Mouse (Mus musculus) activated CD4-positive, CD25-positive, alpha-beta regulatory T cell, adult 4 months (primary cell): ENCODE data around the gene Slc38a4. TPM values are rescaled to one million over a fixed set of nuclear protein-coding genes. Genes with fewer than 3 reads are reported as not detected.

Source experiments
- ATAC-seq: one replicate; pipeline ENCODE4 v1.8.0; 2017
- polyA plus RNA-seq, 2 experiments: library from polyadenylated mRNA; unstranded; fragments of 100-300 nt; shearing (Covaris generic); gene quantifications; one replicate each; pipeline ENCODE4 v1.2.1; 2017

Gene Slc38a4
- polyA plus RNA-seq, 2 experiments from 2014 or later: not detected

DNA sequence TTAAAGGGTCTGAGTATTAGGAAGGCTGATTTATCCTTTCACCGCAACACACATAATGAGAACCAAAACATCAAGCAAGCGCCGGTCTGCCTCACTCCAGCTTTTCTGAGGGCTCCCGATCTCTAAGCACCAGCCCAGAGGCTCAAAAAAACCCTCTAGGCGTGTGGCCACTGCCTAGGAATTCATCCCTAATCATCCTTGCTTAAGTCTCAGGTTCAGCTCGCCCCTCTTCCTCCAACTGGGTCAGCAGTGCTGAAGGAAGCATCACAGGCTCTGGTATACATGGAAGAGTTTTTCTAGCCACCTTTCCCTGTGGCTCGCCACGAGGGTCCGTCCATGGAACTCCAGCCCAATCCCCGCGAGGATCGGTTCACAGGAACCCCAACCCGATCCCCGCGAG, 1.6 kb downstream of the Slc38a4 start:
- ATAC-seq: no peak

DNA sequence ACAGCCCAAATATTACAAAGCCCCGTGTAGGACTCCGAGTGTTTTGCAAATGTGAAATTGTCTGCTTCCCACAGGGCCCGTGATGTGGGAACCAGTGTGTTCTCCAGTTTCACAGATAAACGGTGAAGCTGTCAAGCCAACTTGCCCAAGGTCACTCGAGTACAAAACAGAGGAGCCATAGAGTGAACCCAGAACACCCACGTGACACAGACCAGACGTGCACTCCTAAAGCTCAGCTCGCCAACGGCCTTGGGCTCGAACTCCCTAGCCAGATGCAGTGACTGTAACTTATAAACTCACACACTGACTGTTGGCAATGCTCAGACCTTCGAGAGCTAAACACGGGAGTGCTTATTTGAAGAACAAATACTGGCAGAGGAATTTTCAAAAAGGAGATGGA, 5.3 kb downstream of the Slc38a4 start:
- ATAC-seq: no peak

DNA sequence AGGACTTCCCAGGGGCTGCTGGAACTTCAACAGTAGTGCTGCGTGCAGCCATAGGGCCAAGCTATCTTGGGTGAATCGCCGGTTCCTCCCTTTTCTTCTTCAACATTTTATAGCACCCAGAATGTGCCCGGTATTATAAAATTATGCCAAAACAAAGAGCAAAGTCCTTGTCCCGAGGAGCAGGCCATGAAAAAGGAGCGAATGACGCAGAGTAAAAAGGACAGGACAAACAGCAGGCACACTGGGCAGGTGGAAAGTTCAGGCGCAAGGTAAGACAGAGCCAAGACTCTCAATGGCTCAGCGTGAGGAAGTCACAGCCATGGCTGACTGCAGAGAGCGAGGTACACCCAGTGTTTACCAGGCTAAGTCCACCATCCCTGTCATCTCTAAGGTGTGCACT, 5.7 kb downstream of the Slc38a4 start:
- ATAC-seq: no peak

DNA sequence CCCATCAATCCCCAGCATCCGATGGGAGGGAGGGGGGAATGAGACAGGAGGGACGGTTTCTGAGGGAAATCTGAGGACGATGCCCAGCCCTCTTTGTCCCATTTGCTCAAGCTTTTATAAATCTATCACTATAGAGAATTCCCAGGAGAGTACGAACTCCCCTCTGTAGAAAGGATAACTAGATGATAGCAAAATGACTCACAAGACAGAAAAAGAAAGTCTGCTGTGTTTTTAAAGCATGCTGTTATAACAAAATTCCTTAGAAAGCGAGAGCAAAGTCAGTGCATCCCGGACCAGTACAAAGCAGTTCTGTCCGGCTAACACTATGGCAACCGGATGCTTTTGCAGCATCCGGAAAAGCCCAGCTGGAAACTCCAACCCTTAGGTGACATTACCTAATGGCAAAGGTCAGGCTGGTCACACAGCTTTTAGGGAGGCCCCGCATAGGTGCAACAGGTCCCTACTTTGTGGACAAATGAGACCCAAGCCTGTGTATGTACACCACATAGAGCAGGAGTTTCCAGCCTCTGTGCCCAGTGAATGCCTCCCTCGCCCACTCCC, 6.4 kb downstream of the Slc38a4 start:
- ATAC-seq: no peak

DNA sequence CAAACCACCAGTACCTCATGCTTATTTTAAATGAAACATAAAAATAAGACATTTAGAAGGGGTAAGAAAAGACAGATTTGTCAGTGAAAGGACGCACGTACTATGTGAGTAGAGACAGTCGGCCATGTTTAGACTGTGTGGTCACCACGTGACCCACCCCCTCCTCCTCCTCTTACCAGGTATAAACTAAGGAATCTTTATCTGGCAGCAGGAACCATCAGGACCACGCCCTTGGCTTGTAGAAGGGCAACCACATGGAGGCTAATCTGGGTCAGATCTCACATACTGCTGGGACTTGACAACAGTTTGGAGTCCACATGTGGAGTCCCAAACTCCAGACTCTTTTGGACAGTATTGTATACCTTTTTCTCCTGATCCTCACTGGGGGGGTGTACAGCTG, 7.5 kb downstream of the Slc38a4 start:
- ATAC-seq: no peak

DNA sequence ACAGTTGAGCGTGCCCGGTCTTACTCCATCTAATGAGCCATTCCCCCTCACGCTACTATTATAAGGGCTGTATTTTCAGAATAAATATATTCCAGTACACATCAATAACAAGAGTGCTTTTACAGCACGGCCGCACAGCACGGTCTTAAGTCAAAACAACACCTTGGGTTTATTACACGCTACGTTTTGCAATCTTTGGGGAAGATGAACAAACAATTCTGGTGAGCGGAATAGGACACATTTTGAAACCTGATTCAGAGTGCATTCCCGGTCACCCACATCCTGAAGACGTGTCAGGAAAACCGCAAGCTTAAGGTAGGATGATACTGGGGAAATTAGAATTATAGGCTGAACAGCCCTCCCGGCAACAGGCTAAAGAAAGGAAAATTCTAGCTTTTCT, 11.8 kb downstream of the Slc38a4 start:
- no peak for ATAC-seq

DNA sequence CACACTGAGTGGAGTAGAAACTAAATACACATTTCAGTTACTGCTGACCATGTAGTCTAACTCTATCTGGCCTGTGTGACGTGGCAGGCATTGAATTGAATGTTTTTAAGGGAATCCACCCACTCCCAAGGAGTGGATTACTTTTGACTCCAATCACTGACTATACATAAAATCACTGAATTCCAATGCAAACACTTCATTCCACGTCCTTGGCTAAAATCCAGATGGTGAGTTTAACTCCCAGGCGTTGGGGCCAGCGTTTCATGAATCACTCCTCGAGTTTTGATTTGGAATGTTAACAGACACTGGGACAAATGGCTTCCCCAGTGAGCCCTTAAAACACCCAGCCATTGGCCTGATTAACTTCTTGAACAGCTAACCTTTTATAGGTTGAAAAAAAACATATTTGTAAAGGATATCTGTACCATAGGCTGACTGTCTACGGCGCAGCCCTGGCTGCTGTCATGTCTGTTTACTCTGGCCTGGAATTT, 13.7 kb downstream of the Slc38a4 start:
- ATAC-seq: no peak

DNA sequence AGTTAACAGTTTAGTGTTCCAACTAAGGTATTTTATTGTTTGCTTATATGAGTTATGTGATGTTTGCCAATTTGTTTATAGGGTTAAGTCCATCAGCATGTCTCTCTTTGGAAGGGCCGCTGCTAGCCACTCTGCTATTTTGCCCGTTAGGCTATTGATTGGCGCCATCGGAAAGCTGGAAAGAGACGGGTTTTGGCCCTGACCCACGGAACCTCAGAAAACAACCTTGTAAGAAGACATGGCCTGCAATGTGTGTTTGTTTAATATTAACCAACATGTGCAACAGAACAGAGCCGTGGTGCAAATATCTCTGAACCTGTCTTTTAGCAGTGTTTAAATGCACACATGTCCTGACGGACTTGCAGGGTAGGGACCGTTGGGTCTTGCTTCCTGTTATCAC, 14.6 kb downstream of the Slc38a4 start:
- ATAC-seq: no peak

DNA sequence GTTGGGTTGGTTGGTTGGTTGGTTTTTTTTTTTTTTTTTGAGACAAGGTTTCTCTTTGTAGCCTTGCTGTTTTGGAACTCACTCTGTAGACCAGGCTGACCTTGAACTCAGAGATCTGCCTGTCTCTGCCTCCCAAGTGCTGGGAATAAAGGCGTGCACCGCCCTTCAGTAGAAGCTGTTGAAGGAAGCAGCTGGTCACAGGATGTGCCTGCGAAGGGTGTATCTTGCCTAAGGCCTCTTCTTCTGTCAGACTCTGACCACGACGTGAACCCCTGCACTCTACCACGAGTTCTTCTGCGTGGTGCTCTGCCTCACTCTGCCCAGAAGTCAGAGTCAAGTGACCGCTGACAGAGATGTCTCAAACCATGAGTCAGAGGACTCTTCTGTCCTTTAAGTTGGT, 18.0 kb downstream of the Slc38a4 start:
- no peak for ATAC-seq

DNA sequence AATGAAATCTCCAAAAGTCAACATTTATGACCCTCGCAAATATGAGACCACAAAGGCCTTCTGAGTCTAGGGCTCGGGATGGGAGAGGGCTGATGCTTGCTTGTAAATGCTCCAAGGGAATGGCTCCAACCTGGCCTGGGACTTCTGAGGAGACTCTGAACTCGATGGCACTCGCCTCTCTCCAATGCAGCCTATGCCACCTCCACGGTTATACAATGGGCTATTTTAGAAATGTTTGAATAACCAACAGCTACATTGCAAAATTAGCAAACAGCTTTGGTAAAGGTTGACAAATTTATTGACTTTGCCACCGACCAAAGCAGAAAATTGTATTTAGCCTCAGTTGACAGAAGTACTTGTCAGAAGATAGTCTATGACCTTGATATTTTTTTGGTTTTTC, 19.9 kb downstream of the Slc38a4 start:
- ATAC-seq: no peak

DNA sequence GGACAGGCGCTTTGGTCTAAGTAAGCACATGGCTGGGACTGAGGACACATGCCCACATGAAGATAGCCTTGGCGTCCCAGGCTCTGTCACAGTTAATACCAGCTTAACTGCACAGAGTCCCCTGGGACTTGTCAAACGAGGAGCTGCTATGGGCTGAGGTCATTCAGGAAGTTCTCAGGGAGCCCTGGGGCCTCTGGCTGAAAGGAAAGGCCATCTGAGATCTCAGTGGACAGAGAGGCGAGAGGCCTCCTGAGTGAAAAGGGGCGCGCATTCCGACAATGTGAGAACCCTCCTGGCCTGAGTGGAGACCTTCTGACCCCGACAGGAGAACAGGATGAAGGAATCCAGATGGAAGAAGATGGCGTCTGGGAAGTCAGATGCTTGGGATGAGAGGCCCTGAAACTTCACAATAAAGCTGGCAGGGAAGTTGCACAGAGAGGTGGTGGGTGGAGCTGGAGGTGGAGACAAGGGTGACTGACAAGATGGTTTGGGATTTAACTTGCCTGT, 22.2 kb downstream of the Slc38a4 start:
- no peak for ATAC-seq

DNA sequence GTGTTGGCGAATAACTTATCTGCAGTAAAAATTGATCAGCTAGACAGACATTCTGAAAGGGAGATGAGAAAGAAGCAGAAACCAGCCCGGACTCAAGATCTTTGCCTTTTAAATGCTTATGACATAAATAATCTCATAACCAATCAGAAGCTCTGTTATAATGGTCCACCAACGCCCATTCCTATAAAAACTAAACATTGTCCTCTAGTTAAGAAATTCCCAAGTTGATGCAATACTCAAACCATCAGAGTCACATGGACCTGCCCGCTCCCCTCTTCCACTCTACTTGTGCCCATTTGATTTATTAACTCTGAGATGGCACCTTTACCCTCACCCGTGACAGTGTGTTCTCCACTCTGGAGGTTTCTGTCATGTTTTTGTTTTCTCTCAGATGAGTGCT, 23.9 kb downstream of the Slc38a4 start:
- ATAC-seq: no peak

DNA sequence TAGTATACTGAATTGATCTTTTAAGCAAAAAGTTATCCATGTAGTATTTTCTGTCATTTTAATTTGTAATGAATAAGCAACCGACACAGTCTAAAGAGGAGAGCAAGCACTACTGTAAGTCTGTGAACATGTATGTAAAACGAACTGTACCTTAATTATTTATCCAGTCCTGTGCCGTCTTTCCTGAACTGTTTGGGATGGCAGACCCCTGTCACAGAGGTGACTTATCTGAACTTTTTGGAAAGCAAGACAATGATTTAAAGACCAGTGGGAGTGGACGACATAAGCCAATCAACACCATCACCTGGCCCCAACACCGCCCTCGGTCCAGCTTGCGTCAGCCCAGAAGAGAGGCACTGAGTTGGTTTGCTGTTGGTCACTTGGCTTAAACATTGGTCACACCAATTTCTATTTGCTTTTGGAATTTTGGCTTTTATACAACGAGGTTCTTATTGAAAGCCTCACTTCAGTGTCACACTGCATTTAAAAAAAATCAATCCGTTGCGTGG, 24.7 kb downstream of the Slc38a4 start:
- ATAC-seq: no peak

DNA sequence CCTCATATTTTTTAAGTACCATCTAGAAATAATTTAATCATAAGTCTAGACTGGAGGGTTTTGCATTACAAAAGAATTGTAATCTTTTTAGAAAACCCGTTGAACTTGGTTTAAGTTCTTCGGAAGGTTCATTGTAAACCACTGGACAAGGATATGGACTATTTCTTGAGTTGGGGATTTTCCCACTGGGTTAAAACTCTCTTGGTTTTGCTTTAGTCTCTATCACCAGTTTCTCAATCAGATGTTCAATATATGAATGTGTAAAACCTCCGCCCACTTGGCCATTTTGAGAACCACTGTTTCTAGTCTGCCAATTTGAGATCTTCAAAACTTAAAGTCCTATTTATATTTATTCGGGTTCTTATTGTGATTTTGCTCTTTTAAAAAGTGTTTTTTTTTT, 25.6 kb downstream of the Slc38a4 start:
- ATAC-seq: no peak

DNA sequence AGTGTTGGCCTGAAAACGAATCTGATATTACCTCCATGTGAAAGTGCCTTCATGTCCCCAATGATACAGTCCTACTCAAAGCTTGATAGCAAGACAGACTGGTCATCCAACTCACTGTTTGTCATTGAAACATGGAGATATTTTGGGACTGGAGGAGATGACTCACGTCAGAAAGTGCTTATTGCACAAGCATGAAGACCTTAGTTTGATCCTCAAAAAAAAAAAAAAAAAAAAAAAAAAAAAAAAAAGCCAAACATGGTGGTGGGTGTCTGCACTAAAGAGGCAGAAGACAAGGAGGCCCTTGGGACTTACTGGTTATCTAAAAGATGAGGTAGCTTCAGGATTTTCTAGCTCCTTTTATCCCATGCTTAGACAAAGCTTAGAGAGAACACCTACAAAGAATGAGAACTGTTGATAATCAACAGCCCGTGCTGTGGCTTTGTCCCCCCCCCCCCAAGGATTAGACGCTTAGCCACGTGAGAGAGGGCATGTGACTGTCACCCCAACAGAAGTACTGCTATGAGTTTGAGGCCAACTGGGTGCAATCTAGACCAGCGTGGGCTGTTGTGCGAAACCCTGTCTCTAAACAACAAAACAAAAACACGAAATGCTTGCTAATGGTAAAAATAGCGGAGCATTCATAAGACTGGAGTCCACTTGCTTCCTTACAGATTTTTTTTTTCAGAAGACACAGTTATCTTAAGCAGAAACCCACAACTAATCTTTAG, 26.5 kb downstream of the Slc38a4 start:
- ATAC-seq: no peak

DNA sequence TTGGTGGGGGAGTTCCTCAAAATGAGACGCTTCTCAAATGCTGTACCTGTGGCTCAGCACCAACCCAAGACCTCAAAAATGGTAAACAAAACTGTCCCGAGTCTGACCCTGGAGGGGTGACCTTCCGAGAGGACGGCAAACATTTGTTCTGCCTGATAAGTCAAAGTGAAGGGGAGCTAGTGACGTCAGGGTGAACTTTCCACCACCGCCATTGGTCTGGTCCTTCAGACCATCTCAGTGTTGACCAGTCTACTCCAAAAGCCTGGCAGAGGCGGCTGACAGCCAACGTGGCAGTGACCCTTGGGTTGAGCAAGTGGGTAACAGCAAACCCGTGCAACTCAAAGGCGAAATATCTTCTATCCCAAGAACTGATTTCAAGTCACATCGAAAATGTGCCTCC, 27.1 kb downstream of the Slc38a4 start:
- ATAC-seq: no peak

DNA sequence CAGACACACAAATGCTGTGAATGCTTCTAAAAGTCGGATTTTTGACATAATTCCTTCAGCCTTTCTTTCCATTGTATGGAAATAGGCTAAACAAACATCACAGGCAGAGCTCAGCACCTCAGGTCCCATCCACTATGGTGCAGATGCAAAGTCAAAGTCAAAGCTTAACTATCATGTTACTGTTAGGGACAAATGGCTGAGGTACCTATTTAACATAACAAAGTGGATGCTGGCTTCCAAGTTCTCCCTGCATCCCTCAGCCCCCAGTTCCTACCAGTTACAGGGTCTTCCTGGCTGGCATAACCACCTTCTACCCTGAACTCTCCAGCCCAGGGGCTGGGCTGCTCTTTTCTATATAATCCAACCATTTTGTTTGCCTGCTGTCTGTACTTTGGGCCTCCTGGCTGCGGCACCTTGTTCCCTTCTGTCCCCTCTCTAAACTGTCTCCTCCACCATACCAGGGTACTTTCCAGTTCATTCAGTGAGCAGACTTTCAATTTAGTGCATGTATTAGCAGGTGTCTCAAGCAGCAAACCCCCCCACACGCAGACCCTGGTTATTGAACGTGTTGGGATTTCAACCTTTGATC, 27.6 kb downstream of the Slc38a4 start:
- no peak for ATAC-seq

DNA sequence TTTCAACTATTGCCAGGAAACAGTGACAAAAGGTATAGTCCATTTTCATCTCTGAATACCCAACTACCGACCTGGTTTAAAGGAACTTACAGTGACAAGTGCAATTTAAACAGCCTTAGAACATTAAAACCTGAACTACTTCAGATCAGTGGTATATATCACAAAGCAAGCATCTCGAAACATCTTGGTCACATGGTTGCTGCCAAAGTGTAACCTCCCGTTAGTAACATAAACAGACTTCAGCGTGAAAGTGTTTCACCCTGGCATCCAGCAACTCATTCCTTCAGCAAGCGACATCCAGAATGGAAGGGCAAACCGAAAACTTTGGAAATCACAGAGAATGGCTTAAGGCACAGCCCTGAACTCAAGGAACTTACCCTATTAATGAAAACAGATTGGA, 29.1 kb downstream of the Slc38a4 start:
- ATAC-seq: no peak

DNA sequence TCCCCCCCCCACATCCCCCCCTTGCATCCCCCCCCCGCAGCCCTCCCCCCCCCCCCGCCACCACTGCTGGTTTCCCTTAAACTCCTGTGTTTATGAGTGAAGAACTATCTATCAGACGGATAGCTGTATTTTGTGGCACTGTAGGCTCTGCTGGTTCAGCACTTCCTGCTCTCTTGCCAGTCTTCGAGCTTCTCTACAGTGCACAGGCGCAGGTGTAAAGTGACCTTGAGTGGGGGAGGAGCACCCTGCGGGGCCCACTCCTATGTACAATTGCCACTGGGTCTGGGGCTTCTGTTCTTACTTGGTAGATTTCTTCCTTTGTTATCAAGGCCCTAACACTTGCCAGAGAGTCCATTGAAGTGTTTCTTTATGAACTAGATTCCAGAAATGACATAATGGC, 33.0 kb downstream of the Slc38a4 start:
- no peak for ATAC-seq

DNA sequence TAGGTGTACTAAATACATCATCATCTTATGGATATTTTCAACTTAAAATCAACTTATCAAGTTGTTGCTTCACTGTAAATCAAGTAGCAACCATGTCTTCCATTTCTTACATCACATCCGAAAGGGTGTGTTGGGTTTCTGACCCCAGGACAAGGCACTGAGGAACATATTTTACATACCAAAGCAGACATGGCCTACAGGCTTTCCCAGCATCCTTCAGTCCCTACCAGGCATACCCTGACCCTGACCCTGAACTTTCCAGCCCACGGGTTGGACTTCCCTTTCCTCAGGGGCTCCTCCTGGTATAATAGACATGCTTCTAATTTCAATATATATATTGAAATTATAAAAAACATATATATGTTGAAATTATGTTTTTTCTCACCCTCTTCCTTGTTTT, 33.5 kb downstream of the Slc38a4 start:
- no peak for ATAC-seq

DNA sequence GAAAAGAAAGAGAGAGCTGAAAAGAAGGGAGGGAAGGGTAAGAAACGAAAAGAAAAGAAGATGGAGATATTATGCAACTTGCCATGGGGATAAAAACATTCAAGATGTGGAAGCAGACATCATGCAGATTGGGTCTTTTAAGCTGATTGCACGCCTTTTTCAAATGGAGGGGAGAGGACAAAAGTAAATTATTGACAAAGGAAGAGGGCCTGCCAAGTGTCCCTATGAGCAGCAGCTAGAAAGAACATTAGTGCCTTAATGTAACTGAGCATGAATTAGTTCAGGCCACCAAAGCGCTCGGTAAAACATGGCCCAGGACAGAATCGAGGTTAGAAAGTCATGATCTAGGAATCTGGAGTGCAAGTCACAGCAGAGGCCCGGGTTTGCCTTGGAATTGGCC, 35.5 kb downstream of the Slc38a4 start:
- no peak for ATAC-seq

DNA sequence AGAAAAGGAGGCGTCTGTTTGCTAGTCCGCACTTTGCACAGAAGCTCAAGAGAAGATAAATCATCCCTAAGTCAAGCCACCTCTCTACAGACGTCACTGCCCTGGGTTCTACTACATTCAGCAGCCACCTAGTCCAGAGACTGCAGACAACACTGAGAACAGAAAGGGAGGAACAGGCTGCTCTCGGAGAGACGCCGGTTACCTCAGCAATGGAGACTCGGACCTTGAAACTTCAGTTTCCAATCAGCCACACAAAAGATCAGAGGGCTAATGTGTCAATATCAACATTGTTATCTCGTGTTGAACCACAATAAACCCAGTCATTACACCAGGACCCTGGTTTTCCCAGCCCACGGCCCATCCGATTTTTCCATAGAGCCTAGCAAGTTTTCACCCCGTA, 36.4 kb downstream of the Slc38a4 start:
- no peak for ATAC-seq

DNA sequence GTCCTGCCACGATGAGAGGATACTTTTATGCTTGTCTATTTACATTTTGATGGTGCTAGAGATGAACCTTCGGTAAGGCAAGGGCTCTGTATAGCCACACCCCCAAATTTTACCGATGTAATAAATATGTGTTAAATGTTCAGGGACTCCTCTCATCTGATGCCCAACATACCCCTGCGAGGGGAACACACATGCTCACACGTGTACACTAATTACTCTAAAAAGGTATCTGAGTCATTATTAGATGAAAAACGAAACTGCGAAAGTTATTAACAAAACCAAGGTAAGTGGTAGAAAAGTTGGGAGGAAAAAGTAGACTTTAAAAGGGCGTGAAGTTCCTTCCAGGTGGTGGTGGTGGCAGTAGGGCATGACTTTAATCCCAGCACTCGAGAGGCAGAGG, 38.6 kb downstream of the Slc38a4 start:
- no peak for ATAC-seq

DNA sequence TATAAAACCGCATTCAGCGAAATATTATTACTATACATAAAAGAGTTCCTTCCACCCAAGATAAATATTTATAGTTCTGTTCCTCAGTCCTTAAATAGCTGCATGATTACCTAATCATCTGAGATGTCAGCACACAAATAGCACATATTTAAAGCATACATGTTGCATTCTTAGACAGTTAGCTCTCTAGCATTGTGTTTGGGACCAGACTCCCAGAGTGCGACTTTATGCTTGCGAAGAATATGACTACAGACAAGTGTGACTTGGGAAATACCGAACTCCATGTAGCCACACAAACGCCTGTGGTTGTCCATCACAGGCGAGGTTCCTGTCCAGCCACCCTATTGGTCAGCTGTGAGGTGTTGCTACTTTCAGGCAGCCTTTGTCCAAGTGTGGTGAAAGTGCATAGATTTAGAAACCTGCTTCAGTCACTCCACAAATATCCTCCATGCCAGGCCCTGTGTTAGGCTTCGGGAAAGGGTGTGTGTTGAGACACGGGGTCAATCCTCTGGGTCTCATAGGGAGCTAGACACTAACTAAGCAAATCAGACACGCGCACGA, 40.6 kb downstream of the Slc38a4 start:
- ATAC-seq: no peak
